Mouse (Mus musculus) gastrocnemius, adult 2 months (tissue): ENCODE results near the gene Trim62. TPM values are rescaled to one million over a fixed set of nuclear protein-coding genes. Genes with fewer than 3 reads are reported as not detected.
A peak's percentile ranks its signal among the peaks of the same experiment; 100 is the strongest.

ENCODE experiments used
- DNase-seq: peaks from one replicate; pipeline ENCODE4 v3.0.0; 2022
- H3K27ac ChIP-seq: fragments of 200-600 bp; 2 replicates; pipeline ENCODE4 v1.8.1; 2022; ENCODE audit warnings: mild to moderate bottlenecking
- H3K4me3 ChIP-seq: fragments of 200-600 bp; 2 replicates; pipeline ENCODE4 v1.8.1; 2022; ENCODE audit warnings: mild to moderate bottlenecking, moderate library complexity
- CTCF ChIP-seq: fragments of 200-600 bp; IDR thresholded peaks from 2 replicates; pipeline ENCODE4 v1.8.1; 2022; ENCODE audit warnings: antibody characterized with exemption, mild to moderate bottlenecking, moderate library complexity
- intact Hi-C: fragments of 180-260 bp; cut with DNase I; formaldehyde crosslinking; loops from one replicate; pipeline ENCODE4 v1.15.1; 2025
- total RNA-seq, 2 experiments: library from RNA; stranded (reverse); gene quantifications; 2 replicates each; pipeline ENCODE4 v1.2.3; 2021

Gene Trim62
- total RNA-seq, 2 experiments from 2014 or later: 0.50 to 0.74 TPM

GRCm38 (mm10) chr4:128905251-128905650 lies 21.9 kb downstream of the Trim62 start:
- intact Hi-C loops: no loop called here
- Histone ChIP-seq H3K27ac (no peak overlapping the region), H3K4me3 (no peak overlapping the region)
- no peak for DNase-seq
- no peak for TF ChIP-seq CTCF

DNA sequence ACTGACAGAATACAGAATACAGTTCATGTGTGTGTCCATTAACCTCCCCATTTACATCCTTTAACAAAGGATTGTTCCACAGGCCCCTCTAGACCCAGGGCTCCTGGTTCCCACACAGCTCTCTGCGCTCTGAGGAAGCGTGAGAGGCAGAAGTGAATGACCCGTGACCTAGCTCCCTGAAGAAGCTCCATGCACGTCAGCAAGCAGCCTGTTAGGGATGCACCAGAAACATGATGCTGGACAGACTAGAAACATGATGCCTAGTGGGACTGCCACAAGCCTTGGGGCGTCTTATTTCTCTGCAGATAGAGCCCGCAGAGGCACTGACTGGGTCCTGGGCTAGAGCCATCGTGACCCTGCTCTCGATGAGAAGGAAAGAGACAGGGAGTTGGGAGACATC lies 23.4 kb downstream of the Trim62 start:
- intact Hi-C loops: no loop called here
- Histone ChIP-seq H3K4me3 (no peak overlapping the region), H3K27ac (0 out of 2 replicates have a peak overlapping the region, but pooled peaks have one; percentile 35)
- no peak for TF ChIP-seq CTCF
- DNase-seq: peak; percentile 39

- intact Hi-C loops: no loop called here
- 0 out of 2 replicates have a peak overlapping the region, but pooled peaks have one; percentile 35 for H3K27ac ChIP-seq
Measured at GRCm38 (mm10) chr4:128907238-128907968, 24.0 kb downstream of the Trim62 start.

DNA sequence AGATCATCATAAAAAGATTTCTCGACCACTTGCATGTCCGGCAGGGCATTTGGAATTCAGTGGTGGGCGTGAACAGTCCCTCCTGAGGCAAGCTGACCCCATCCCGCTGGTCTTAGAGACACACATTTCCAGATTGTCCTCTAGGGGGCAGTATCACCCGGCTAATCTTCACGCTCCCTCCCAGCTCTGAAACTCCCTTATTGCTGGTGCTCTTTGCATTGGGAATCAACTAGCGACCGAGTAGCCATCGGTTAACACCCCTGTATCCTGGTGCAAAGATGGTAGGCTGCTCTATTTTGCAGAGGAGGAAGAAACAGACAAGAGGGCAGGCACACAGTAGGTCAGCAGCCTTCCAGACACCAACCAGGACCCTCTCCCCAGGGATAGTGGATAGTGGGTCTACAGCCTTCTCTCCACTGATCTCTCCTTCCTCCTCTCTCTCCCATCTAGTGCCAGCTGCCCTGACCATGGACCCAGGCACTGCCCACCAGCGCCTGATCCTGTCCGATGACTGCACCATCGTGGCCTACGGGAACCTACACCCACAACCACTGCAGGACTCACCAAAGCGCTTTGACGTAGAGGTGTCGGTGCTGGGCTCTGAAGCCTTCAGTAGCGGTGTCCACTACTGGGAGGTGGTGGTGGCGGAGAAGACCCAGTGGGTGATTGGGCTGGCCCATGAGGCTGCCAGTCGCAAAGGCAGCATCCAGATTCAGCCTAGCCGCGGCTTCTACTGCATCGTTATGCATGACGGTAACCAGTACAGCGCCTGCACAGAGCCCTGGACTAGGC lies 25.4 kb downstream of the Trim62 start:
- peak; percentile 83 for TF ChIP-seq CTCF
- intact Hi-C loops: loop anchor here (1.0 kb wide), 1 partner anchor 178 kb away; no protein-coding TSS in a partner anchor
- Histone ChIP-seq H3K4me3 (no peak overlapping the region), H3K27ac (no peak overlapping the region)
- no peak for DNase-seq

More at GRCm38 (mm10) chr4:128907238-128907968, 24.0 kb downstream of the Trim62 start:
- TF ChIP-seq CTCF: no peak
- H3K4me3 ChIP-seq: no peak overlapping the region
- no peak for DNase-seq

DNA sequence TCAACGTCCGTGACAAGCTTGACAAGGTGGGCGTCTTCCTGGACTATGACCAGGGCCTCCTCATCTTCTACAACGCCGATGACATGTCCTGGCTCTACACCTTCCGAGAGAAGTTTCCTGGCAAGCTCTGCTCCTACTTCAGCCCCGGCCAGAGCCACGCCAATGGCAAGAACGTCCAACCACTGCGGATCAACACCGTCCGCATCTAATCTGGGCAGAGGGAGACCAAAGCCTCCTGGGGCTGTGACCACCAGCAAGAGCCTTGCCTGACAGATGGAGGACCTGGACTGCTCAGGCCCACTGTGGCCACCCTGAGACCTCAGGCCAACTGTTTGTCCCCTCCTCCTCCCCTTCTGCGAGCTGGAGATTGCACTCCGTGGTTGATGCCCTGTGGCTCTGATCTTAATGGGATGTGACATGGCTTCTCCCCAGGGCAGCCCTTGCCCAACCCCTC lies 26.0 kb downstream of the Trim62 start:
- H3K4me3 ChIP-seq: no peak overlapping the region
- TF ChIP-seq CTCF: no peak
- intact Hi-C loops: no loop called here
- no peak for DNase-seq
- H3K27ac ChIP-seq: no peak overlapping the region

DNA sequence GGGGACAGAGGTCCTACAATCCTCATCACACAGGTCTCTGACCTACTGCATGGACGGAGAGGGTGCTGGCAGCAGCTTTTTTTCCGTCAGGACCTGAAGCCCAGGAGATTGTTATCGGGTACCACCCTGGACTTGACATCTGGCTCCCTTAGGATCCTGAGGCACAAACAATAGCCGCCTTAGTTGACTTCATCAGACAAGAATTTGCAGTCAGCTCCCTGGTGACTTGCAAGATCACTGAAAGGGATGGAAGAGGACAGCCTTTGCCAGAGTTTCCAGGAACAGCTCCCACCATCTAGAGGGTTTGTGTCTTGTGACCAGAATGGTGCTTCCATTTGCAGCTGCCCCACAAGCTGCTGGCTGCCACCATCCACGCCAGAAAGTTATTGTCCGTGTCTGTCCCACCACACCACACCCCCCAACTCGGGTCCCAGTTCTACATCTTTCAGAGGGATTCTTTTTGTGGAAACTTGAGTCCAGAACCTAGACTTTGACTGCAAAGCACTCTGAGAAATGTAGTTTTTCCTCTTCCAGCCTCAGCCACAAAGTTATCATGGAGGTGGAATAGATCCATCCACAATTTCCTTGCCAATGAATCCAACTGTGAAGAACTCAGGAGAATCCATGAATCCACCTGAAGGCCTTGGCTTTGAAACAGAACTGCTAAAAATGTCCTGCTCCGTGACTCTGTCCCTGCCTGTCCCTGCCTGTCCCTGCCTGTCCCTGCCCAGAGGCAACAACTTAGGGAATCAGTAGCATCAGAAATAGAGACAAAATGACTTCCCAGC lies 27.1 kb downstream of the Trim62 start:
- H3K27ac ChIP-seq: no peak overlapping the region
- no peak for TF ChIP-seq CTCF
- H3K4me3 ChIP-seq: no peak overlapping the region
- DNase-seq: no peak
- intact Hi-C loops: no loop called here

GRCm38 (mm10) chr4:128912085-128912484 lies 28.7 kb downstream of the Trim62 start:
- DNase-seq: no peak
- Histone ChIP-seq H3K4me3 (no peak overlapping the region), H3K27ac (no peak overlapping the region)
- intact Hi-C loops: no loop called here
- no peak for TF ChIP-seq CTCF

DNA sequence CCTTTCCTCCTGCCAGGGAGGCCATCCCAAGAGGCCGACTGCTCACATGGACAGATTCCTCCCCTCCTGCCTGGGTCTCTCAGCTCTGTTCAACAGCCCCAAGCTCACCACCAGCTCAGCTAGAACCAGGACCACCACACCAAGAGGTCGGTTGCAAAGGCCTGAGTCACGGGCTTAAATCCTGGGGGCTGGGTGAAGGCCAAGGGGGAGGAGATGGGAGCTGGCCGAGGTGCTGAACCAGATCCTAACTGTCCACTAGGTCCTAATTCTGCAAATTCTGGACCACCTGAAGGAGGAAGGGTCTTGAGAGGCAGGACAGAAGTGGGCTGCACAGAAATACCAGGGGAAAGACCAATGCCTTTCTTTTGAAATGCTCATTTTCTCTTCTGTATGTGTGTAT lies 30.4 kb downstream of the Trim62 start:
- TF ChIP-seq CTCF: no peak
- Histone ChIP-seq H3K27ac (no peak overlapping the region), H3K4me3 (no peak overlapping the region)
- no peak for DNase-seq
- intact Hi-C loops: no loop called here

DNA sequence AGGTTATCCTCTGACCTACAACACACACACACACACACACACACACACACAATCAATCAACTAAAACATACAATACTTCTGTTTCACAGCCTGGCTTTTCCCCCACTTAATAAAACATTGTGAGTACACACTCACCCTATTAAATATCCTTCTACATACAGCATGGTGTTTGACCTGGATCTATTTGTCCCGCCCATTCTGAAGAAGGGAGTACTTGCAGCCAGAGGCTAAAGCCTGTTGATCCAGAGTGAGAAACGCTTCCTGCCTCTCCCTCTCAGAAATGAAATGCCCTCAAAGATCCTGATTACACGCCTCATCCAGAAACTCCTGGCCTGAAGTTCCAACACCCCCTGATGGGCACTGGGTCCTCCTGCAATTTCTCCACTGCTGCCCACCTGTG lies 33.7 kb downstream of the Trim62 start:
- intact Hi-C loops: no loop called here
- DNase-seq: no peak
- no peak for TF ChIP-seq CTCF
- Histone ChIP-seq H3K4me3 (no peak overlapping the region), H3K27ac (no peak overlapping the region)

GRCm38 (mm10) chr4:128917756-128918155 lies 34.4 kb downstream of the Trim62 start:
- DNase-seq: no peak
- intact Hi-C loops: no loop called here
- TF ChIP-seq CTCF: no peak
- H3K4me3 ChIP-seq: no peak overlapping the region
- no peak overlapping the region for H3K27ac ChIP-seq

DNA sequence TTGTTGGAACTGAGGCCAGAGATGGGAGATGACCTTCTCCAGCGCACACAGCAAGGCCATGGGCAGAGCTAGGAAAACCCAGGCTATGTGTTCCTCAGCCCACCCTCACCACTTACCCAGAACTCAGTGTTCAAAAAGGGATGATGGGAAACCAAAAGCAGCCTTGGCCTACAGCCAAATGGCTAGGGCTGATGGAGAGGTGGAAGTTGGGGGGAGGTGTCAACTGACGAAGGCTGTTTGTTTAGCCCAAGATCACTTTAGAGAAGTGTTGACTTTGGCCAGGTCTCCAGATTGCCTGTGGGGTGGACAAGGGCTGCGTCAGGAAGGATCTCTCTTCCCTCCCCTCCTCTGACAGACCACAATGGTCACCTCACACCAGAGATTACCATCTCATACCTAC lies 34.8 kb downstream of the Trim62 start:
- no peak for DNase-seq
- TF ChIP-seq CTCF: no peak
- H3K4me3 ChIP-seq: no peak overlapping the region
- no peak overlapping the region for H3K27ac ChIP-seq
- intact Hi-C loops: no loop called here

GRCm38 (mm10) chr4:128919106-128919505 lies 35.7 kb downstream of the Trim62 start:
- intact Hi-C loops: no loop called here
- TF ChIP-seq CTCF: no peak

More at GRCm38 (mm10) chr4:128919106-128919505, 35.7 kb downstream of the Trim62 start:
- no peak overlapping the region for H3K27ac ChIP-seq
- no peak for DNase-seq
- H3K4me3 ChIP-seq: no peak overlapping the region
